ENCODE assay signal across 9 mouse cellular contexts in the genomic region with DNA sequence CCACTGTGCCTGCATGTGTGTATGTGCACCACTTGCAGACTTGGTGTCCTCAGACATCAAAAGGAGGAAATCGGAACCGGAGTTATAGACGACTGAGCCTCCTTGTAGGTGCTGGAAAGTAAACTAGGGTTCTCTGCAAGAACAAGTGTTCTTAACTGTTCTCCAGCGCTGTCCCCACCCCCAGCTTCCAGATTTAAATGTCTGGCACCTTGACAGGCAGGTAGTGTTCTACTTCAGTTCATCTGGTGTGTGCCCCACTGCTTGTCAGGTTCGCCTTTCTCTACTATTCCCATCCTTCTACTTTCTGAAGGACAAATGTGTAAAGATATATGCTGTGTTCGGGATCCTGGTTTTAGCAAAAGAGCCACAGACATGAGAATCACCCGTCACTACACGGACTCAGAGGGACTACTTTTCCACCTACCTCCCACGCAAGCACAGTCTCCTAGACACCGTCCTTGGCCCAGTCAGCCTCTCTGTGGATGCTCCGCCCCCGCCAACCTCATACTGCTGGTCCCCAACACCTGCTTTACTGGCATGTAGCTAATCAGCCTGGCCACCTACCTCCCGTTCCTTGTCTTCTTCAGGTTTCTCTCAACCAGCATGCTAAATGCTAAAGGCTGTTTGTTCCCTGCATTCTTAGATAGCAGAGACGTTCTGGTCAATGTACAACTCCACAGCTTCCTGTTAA. TPM values are rescaled to one million over a fixed set of nuclear protein-coding genes. Genes with fewer than 3 reads are reported as not detected.
A peak's percentile ranks its signal among the peaks of the same experiment; 100 is the strongest.
DNase-seq lines count a peak whose midpoint lies in the region; TF ChIP-seq lines count a peak whose summit lies in the region.
"Had no signal": no experiment of that assay in that cellular context is flagged by ENCODE, and none has a peak within 500 bp of the region (broad histone marks: within the 10 kb centered on the region; RNA-seq: fewer than 3 reads in every experiment).

No protein-coding gene starts in this region.

- no peak for DNase-seq in liver, adult 2 months (ENCODE audit: extremely low read depth, low read depth, low spot score)
- DNase-seq in liver, result no peak
- peak; percentile 86 for DNase-seq in cerebellum, adult 9-11 months
- peak; percentile 63 for DNase-seq in layer of hippocampus, adult 9-10 months (ENCODE audit: low spot score)
- DNase-seq in right cerebral cortex, postnatal 14 days, result peak; percentile 47
- DNase-seq in retina, postnatal 1 day, result no peak
- no peak for DNase-seq in spleen, postnatal 14 days (ENCODE audit: low spot score in 2 of 2)
- DNase-seq in thymus, postnatal 0 days (ENCODE audit: low spot score), result no peak

- no peak overlapping the region for H3K9ac ChIP-seq in liver, adult 2 months (ENCODE audit: low read depth, low read length)

- H3K27ac ChIP-seq in liver, adult 2 months (replicated peaks; ENCODE audit: insufficient read depth, low read depth, low read length), result peak overlapping the region; percentile 56

- no peak for TF ChIP-seq CTCF in liver, adult 2 months (IDR thresholded peaks at IDR 0.05; ENCODE audit: low read depth, low read length)

- TF ChIP-seq POLR2A in liver, adult 2 months (IDR thresholded peaks at IDR 0.05; ENCODE audit: extremely low read depth, insufficient read depth, low read length), result no peak

- WGBS in liver, adult 2 months, result 50% methylated on average over 14 of the region's 14 CpGs

- H3K27me3 ChIP-seq in liver, adult 2 months (ENCODE audit: control insufficient read depth, insufficient read depth, low read length), result no peaks in the 10 kb centered on the region
- H3K27me3 ChIP-seq: Patski had no signal

- peaks cover 25% of the 10 kb centered on the region for H3K4me1 ChIP-seq in liver, adult 2 months (ENCODE audit: control insufficient read depth, insufficient read depth, low read length)

- no peaks in the 10 kb centered on the region for H3K36me3 ChIP-seq in liver, adult 2 months (ENCODE audit: control insufficient read depth, insufficient read depth, low read length)

- H3K4me3 ChIP-seq in liver, adult 2 months (ENCODE audit: insufficient read depth, low read depth, low read length), result no peak overlapping the region

- H3K79me2 ChIP-seq in liver, adult 2 months (ENCODE audit: control insufficient read depth, insufficient read depth, low read length), result peaks cover 35% of the 10 kb centered on the region

RNA-seq across cellular contexts. Expression of a gene that starts 6.2 kb away (rescaled TPM):
- total RNA-seq in liver, adult 2 months (2014; rRNA removed), result 6.1 and 7.2 TPM in 2 replicates
- 22.8 and 24.1 TPM in 2 replicates for polyA plus RNA-seq in liver, adult 2 months (2012; rRNA removed)
- 14.9 and 20.0 TPM in 2 replicates for polyA plus RNA-seq in thymus, postnatal 0 days (2015; fragmentation: Nextera tagmentation; extraction: Ambion mirVana)

RNA-seq across cellular contexts. Expression of a gene that starts 31.4 kb away (rescaled TPM):
- total RNA-seq in liver, adult 2 months (2014; rRNA removed), result 11.5 and 16.0 TPM in 2 replicates
- 51.6 and 52.5 TPM in 2 replicates for polyA plus RNA-seq in liver, adult 2 months (2012; rRNA removed)
- 28.8 and 34.6 TPM in 2 replicates for polyA plus RNA-seq in thymus, postnatal 0 days (2015; fragmentation: Nextera tagmentation; extraction: Ambion mirVana)

RNA-seq across cellular contexts. Expression of a gene that starts 31.4 kb away (rescaled TPM):
- 1.2 TPM in 1 of 2 replicates, not detected in the other for total RNA-seq in liver, adult 2 months (2014; rRNA removed)
- polyA plus RNA-seq in liver, adult 2 months (2012; rRNA removed), result 0.04 TPM in 1 of 2 replicates, not detected in the other
- polyA plus RNA-seq in thymus, postnatal 0 days (2015; fragmentation: Nextera tagmentation; extraction: Ambion mirVana), result 0.36 and 0.46 TPM in 2 replicates

RNA-seq across cellular contexts. Expression of a gene that starts 32.7 kb away (rescaled TPM):
- total RNA-seq in liver, adult 2 months (2014; rRNA removed), result 0.07 and 0.09 TPM in 2 replicates
- polyA plus RNA-seq in liver, adult 2 months (2012; rRNA removed), result 0.24 and 0.92 TPM in 2 replicates
- 0.46 and 0.51 TPM in 2 replicates for polyA plus RNA-seq in thymus, postnatal 0 days (2015; fragmentation: Nextera tagmentation; extraction: Ambion mirVana)

RNA-seq across cellular contexts. Expression of a gene that starts 38.5 kb away (rescaled TPM):
- 129 and 131 TPM in 2 replicates for total RNA-seq in liver, adult 2 months (2014; rRNA removed)
- polyA plus RNA-seq in liver, adult 2 months (2012; rRNA removed), result 415 and 439 TPM in 2 replicates
- polyA plus RNA-seq in thymus, postnatal 0 days (2015; fragmentation: Nextera tagmentation; extraction: Ambion mirVana), result 43.5 and 47.0 TPM in 2 replicates

Comparison
In these comparisons a context has a peak if more than half of its experiments do, and no peak if none do; other contexts are left out.
1. DNase-seq: peak in cerebellum, adult 9-11 months (single experiment), layer of hippocampus, adult 9-10 months (single experiment) and right cerebral cortex, postnatal 14 days (single experiment); none in liver, adult 2 months (single experiment), liver (single experiment), retina, postnatal 1 day (single experiment), spleen, postnatal 14 days (0 of 2) and thymus, postnatal 0 days (single experiment).